Mouse (Mus musculus) heart, embryonic 14.5 days (tissue): ENCODE measurements around the gene Tuba4a. TPM values are rescaled to one million over a fixed set of nuclear protein-coding genes. Genes with fewer than 3 reads are reported as not detected.

Experiments
- ATAC-seq: fragments of 200-750 bp; cut with Nextera tagmentation; 2 replicates; pipeline ENCODE4 v1.8.0; 2017; ENCODE audit warnings: low read depth, moderate TSS enrichment; ENCODE audit not compliant: insufficient number of reproducible peaks, insufficient read depth, low FRiP score
- H3K27ac ChIP-seq, 2 experiments: fragments of 200-500 bp in 1 of 2; fragments of 300-500 bp in 1 of 2; sonication (generic) in 1 of 2; replicated peaks in 1 of 2; 2 replicates each; pipeline ENCODE4 v1.5.1; 2012 to 2014; ENCODE audit warnings: low read depth in 2 of 2, low read length in 2 of 2, control low read depth in 1 of 2, mild to moderate bottlenecking in 1 of 2, mixed read lengths in 1 of 2; ENCODE audit not compliant: control insufficient read depth in 1 of 2, insufficient read depth in 1 of 2
- H3K27me3 ChIP-seq: fragments of 300-500 bp; sonication (generic); 2 replicates; pipeline ENCODE4 v1.6.1; 2014; ENCODE audit warnings: mild to moderate bottlenecking, low read length, control low read depth; ENCODE audit not compliant: control insufficient read depth, insufficient read depth
- H3K36me3 ChIP-seq: fragments of 300-500 bp; sonication (generic); 2 replicates; pipeline ENCODE4 v1.6.1; 2014; ENCODE audit warnings: mild to moderate bottlenecking, control low read depth, low read length, mixed read lengths; ENCODE audit not compliant: control insufficient read depth, insufficient read depth
- H3K4me1 ChIP-seq, 2 experiments: fragments of 200-500 bp in 1 of 2; fragments of 300-500 bp in 1 of 2; sonication (generic) in 1 of 2; 2 replicates each; pipeline ENCODE4 v1.6.1; 2012 to 2014; ENCODE audit warnings: low read length in 2 of 2, control low read depth in 1 of 2, mixed read lengths in 1 of 2; ENCODE audit not compliant: control insufficient read depth in 2 of 2, insufficient read depth in 2 of 2
- H3K4me2 ChIP-seq: fragments of 300-500 bp; sonication (generic); 2 replicates; pipeline ENCODE4 v1.6.1; 2014; ENCODE audit warnings: mild to moderate bottlenecking, low read length
- H3K4me3 ChIP-seq, 2 experiments: fragments of 200-500 bp in 1 of 2; fragments of 300-500 bp in 1 of 2; sonication (generic) in 1 of 2; 2 replicates each; pipeline ENCODE4 v1.5.1; 2012 to 2014; ENCODE audit warnings: low read length in 2 of 2, mild to moderate bottlenecking in 2 of 2, control low read depth in 1 of 2, low read depth in 1 of 2, moderate library complexity in 1 of 2; ENCODE audit not compliant: control insufficient read depth in 1 of 2, insufficient read depth in 1 of 2
- H3K9ac ChIP-seq: fragments of 300-500 bp; sonication (generic); 2 replicates; pipeline ENCODE4 v1.6.1; 2014; ENCODE audit warnings: mild to moderate bottlenecking, low read length
- H3K9me3 ChIP-seq: fragments of 300-500 bp; sonication (generic); 2 replicates; pipeline ENCODE4 v1.6.1; 2016; ENCODE audit warnings: low read length, control low read depth; ENCODE audit not compliant: control insufficient read depth
- WGBS: fragments of 180-500 bp; shearing (Covaris S2); extraction: QIAGEN DNeasy Blood & Tissue Kit; methylation state at CpG from one replicate; pipeline ENCODE4 v1.1.7; 2014; 5-methylcytosine and 5-hydroxymethylcytosine counted together
- microRNA-seq: library from miRNA; unstranded; fragments of <30 nt; microRNA quantifications from one replicate; pipeline ENCODE4, GENCODE M21; 2016
- polyA plus RNA-seq: library from polyadenylated mRNA; unstranded; fragments of >200 nt; fragmentation: Nextera tagmentation; extraction: Ambion mirVana; gene quantifications from 2 replicates; pipeline ENCODE4 v1.2.1, GENCODE M21; 2014

Tuba4a gene
- polyA plus RNA-seq, 1 experiment from 2014 or later, result 24.6 TPM

GRCm38 (mm10) chr1:75168472-75169464 lies 50.9 kb downstream of the Tuba4a start, which contains the start of gene Zfand2b:
Zfand2b (plus strand) TSS chr1:75168646.
- Histone ChIP-seq H3K36me3 (peaks cover 41% of the 10 kb centered on the region), H3K4me3 (peak within 1 kb of the TSS; percentile 75 to 83)
- WGBS, result 1% methylated on average over 57 of the region's 59 CpGs

GRCm38 (mm10) chr1:75168093-75168471 lies 51.6 kb downstream of the Tuba4a start:
- 0 out of 2 replicates have a peak, but pooled peaks have one; percentile 6 for ATAC-seq
- WGBS, result 11% methylated on average over 7 of the region's 7 CpGs
- Histone ChIP-seq H3K9ac (peak overlapping the region; percentile 81), H3K36me3 (peaks cover 34% of the 10 kb centered on the region), H3K4me3 (peak overlapping the region; percentile 51 to 83), H3K4me2 (peak overlapping the region; percentile 77), H3K27me3 (no peaks in the 10 kb centered on the region), H3K4me1 (peaks cover 5 to 9% of the 10 kb centered on the region in 2 experiments), H3K9me3 (no peaks in the 10 kb centered on the region), H3K27ac (peak overlapping the region; percentile 58 to 83)

More at GRCm38 (mm10) chr1:75168472-75169464, 50.9 kb downstream of the Tuba4a start, which contains the start of gene Zfand2b:
- peak within 1 kb of the TSS; percentile 81 for H3K9ac ChIP-seq
- H3K4me2 ChIP-seq, result peak within 1 kb of the TSS; percentile 77
- H3K9me3 ChIP-seq, result no peaks in the 10 kb centered on the region
- H3K27ac ChIP-seq, result peak within 1 kb of the TSS; percentile 58 to 83
- peak; percentile 98 for ATAC-seq
- no peaks in the 10 kb centered on the region for H3K27me3 ChIP-seq
- H3K4me1 ChIP-seq, result peaks cover 5 to 9% of the 10 kb centered on the region in 2 experiments

Small RNA genes within 50 kb of the gene (microRNA-seq; reads per million reads assigned to microRNA genes)
- gene Gm27943, result not detected

Other genes with a start within 250 kb of the Tuba4a start
- gene Nhej1, start 94.7 kb downstream of the Tuba4a start, polyA plus RNA-seq, result 7.6 and 7.8 TPM in 2 replicates
- 0.72 and 1.4 TPM in 2 replicates for gene Slc23a3, start 86.0 kb downstream of the Tuba4a start, polyA plus RNA-seq
- 34.3 and 34.7 TPM in 2 replicates for gene Cnppd1, start 77.2 kb downstream of the Tuba4a start, polyA plus RNA-seq
- gene Retreg2, start 77.1 kb downstream of the Tuba4a start, polyA plus RNA-seq, result 38.9 and 42.2 TPM in 2 replicates
- gene Zfand2b, start 51.2 kb downstream of the Tuba4a start, polyA plus RNA-seq, result 29.6 and 31.4 TPM in 2 replicates
- gene Abcb6, start 39.5 kb downstream of the Tuba4a start, polyA plus RNA-seq, result 9.6 and 11.1 TPM in 2 replicates
- 19.8 and 21.0 TPM in 2 replicates for gene Ankzf1, start 27.7 kb downstream of the Tuba4a start, polyA plus RNA-seq
- 24.7 and 29.2 TPM in 2 replicates for gene Atg9a, start 27.7 kb downstream of the Tuba4a start, polyA plus RNA-seq
- gene Glb1l, start 9.1 kb downstream of the Tuba4a start, polyA plus RNA-seq, result 7.2 and 8.4 TPM in 2 replicates
- gene Stk16, start 9.0 kb downstream of the Tuba4a start, polyA plus RNA-seq, result 81.9 and 86.2 TPM in 2 replicates
- not detected in 2 replicates for gene A630095N17Rik, start 12.2 kb upstream of the Tuba4a start, polyA plus RNA-seq
- gene Dnajb2, start 16.5 kb upstream of the Tuba4a start, polyA plus RNA-seq, result 16.9 and 17.8 TPM in 2 replicates
- 0.38 and 0.41 TPM in 2 replicates for gene Ptprn, start 44.6 kb upstream of the Tuba4a start, polyA plus RNA-seq
- 0.53 TPM in 1 of 2 replicates, not detected in the other for gene Resp18, start 58.5 kb upstream of the Tuba4a start, polyA plus RNA-seq
- gene Dnpep, start 98.1 kb upstream of the Tuba4a start, polyA plus RNA-seq, result 122 and 128 TPM in 2 replicates
- gene Des, start 140.5 kb upstream of the Tuba4a start, polyA plus RNA-seq, result 351 and 377 TPM in 2 replicates
- gene Speg, start 155.4 kb upstream of the Tuba4a start, polyA plus RNA-seq, result 52.4 and 53.4 TPM in 2 replicates
- gene Gmppa, start 216.1 kb upstream of the Tuba4a start, polyA plus RNA-seq, result 53.3 and 71.9 TPM in 2 replicates
- 0.18 TPM in 1 of 2 replicates, not detected in the other for gene Asic4, start 230.6 kb upstream of the Tuba4a start, polyA plus RNA-seq